Mouse (Mus musculus) heart, adult 2 months (tissue): ENCODE results near the gene Atp1a1. TPM values are rescaled to one million over a fixed set of nuclear protein-coding genes. Genes with fewer than 3 reads are reported as not detected.

Experiments
- DNase-seq, 2 experiments: peaks; one replicate each; pipeline ENCODE4 v3.0.0; 2021
- H3K27ac ChIP-seq: fragments of 200-600 bp; 2 replicates; pipeline ENCODE4 v1.8.1; 2022
- H3K27me3 ChIP-seq: fragments of 200-500 bp; 2 replicates; pipeline ENCODE4 v1.6.1; 2012; ENCODE audit warnings: mild to moderate bottlenecking, low read length, inconsistent platforms, mixed read lengths; ENCODE audit not compliant: control insufficient read depth, insufficient read depth
- H3K36me3 ChIP-seq: fragments of 200-500 bp; 2 replicates; pipeline ENCODE4 v1.6.1; 2012; ENCODE audit warnings: low read length, inconsistent platforms; ENCODE audit not compliant: control insufficient read depth, insufficient read depth
- H3K4me1 ChIP-seq: fragments of 200-500 bp; 2 replicates; pipeline ENCODE4 v1.6.1; 2011; ENCODE audit warnings: low read length; ENCODE audit not compliant: control insufficient read depth, insufficient read depth
- H3K4me3 ChIP-seq: fragments of 200-600 bp; 2 replicates; pipeline ENCODE4 v1.8.1; 2022
- H3K79me2 ChIP-seq: fragments of 200-500 bp; replicated peaks from 2 replicates; pipeline ENCODE4 v1.6.1; 2012; ENCODE audit warnings: mild to moderate bottlenecking, inconsistent platforms, low read length, moderate library complexity, mixed read lengths; ENCODE audit not compliant: control insufficient read depth, insufficient read depth
- H3K9ac ChIP-seq: fragments of 200-500 bp; 2 replicates; pipeline ENCODE4 v1.6.1; 2012; ENCODE audit warnings: low read depth, mild to moderate bottlenecking, control low read depth, inconsistent platforms, low read length, mixed read lengths
- CTCF ChIP-seq: fragments of 200-600 bp; IDR thresholded peaks from 2 replicates; pipeline ENCODE4 v1.8.1; 2022; ENCODE audit warnings: antibody characterized with exemption, mild to moderate bottlenecking, moderate library complexity
- EP300 ChIP-seq: fragments of 200-500 bp; IDR thresholded peaks from 2 replicates; pipeline ENCODE4 v1.6.1; 2011; ENCODE audit warnings: low read depth, low read length, control low read depth; ENCODE audit not compliant: insufficient read depth
- POLR2A ChIP-seq: fragments of 200-500 bp; IDR thresholded peaks from 2 replicates; pipeline ENCODE4 v1.6.1; 2011; ENCODE audit warnings: mild to moderate bottlenecking, low read depth, low read length, control low read depth; ENCODE audit not compliant: insufficient read depth
- WGBS: fragments of 180-500 bp; shearing (Covaris S2); methylation state at CpG from one replicate; pipeline ENCODE4 v1.1.7; 2018; 5-methylcytosine and 5-hydroxymethylcytosine counted together
- intact Hi-C: fragments of 180-260 bp; cut with DNase I; formaldehyde crosslinking; loops from one replicate; pipeline ENCODE4 v1.15.1; 2025
- polyA plus RNA-seq: library from polyadenylated mRNA; depleted of rRNA; stranded (reverse); fragments of >200 nt; gene quantifications from 2 replicates; pipeline ENCODE4 v1.2.3, GENCODE M21; 2012
- total RNA-seq, 2 experiments: library from RNA; stranded (reverse); gene quantifications; 2 replicates each; pipeline ENCODE4 v1.2.3; 2021

Gene Atp1a1
- total and polyA plus RNA-seq, 3 experiments: 523 to 832 (median 800) TPM

- 34% methylated on average over 5 of the region's 5 CpGs for WGBS
- H3K27me3 ChIP-seq: no peaks in the 10 kb centered on the region
- no peak overlapping the region for H3K9ac ChIP-seq
- H3K4me1 ChIP-seq: peaks cover 2% of the 10 kb centered on the region; the same call in 1 of the 2 replicates
- DNase-seq: peak; percentile 30 to 73
- H3K36me3 ChIP-seq: peaks cover 16% of the 10 kb centered on the region
- H3K27ac ChIP-seq: peak overlapping the region; percentile 61
- H3K4me3 ChIP-seq: no peak overlapping the region
- intact Hi-C loops: no loop called here
- no peaks in the 10 kb centered on the region for H3K79me2 ChIP-seq
- TF ChIP-seq POLR2A (no peak), CTCF (no peak), EP300 (0 out of 2 replicates have a peak, but pooled peaks have one; percentile 23)
These were observed 27.1 kb downstream of the Atp1a1 start for GRCm38 (mm10) chr3:101577361-101577760.

DNA sequence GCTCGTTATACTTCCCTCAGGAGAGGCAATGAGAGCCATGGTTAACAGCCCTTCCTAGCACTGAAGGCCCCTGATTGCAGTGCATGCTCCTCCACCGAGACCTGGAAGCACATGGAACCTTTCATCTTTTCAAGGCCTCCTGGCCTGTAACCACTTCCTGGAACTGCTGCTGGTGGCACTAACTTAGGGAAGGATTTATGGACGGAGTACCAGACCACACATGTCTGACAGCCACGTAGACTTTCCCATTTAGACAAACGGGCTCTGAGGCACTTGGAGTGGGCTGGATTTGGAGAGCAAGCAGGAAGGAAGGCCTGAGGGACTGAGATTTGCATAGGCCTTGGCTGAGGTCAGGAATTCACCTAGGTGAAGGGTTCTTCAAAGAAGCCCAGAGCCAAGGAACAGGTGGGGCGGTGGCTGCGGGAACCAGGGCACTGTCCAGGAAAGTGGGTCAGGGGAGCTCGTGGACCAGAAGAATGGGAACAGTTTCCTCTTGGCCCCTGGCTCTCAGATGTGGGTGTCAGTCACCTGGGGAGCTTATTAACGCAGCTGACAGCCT, 28.9 kb downstream of the Atp1a1 start:
- Histone ChIP-seq H3K4me3 (no peak overlapping the region), H3K27me3 (no peaks in the 10 kb centered on the region), H3K4me1 (peaks cover 2% of the 10 kb centered on the region; the same call in 1 of the 2 replicates), H3K9ac (no peak overlapping the region), H3K36me3 (peaks cover 9% of the 10 kb centered on the region), H3K79me2 (no peaks in the 10 kb centered on the region), H3K27ac (no peak overlapping the region; the same call in 1 of the 2 replicates)
- DNase-seq: peak in 1 of 2 experiments; percentile 16
- TF ChIP-seq CTCF (no peak), POLR2A (no peak)
- intact Hi-C loops: no loop called here
- 51% methylated on average over 9 of the region's 9 CpGs for WGBS

DNA sequence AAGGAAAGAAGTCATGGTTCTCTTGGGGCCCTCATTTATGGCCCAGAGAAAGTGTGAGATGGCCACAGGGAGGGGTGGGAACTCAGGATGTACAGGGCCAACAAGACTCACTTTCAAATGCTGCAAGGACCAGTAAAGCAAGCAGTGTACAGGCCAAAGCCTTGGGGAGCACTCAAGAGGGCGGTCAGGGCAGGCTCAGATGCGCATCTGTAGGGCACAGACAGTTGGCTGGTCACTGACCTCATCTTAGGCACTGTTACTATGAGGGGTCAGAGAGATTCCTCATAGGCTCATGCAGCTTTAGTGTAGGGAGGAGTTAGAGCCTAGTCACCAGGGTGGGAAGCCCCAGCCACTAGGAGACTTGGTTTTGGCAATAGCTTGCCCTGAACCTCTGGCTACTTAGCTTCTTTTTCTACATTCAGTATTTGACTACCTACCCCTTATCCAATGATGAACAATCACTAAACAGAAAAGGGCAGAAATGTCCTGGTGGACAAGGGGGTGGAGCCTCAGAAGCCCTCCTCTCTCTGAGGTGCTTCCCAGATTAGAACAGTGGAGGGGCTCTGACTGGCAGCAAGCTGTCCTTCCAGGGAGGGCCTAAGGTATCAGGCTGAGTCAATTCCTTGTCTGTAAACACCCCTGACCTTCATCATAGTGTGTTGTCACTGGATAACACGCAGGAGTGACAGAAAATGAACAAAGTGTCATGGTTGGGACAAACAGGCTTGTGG, 29.9 kb downstream of the Atp1a1 start:
- peaks cover 2% of the 10 kb centered on the region; the same call in 1 of the 2 replicates for H3K4me1 ChIP-seq
- no peak overlapping the region for H3K4me3 ChIP-seq
- TF ChIP-seq EP300 (no peak), CTCF (no peak), POLR2A (no peak)
- intact Hi-C loops: no loop called here
- peaks cover 9% of the 10 kb centered on the region for H3K36me3 ChIP-seq
- no peaks in the 10 kb centered on the region for H3K27me3 ChIP-seq
- WGBS: 79% methylated on average over 3 of the region's 3 CpGs
- H3K79me2 ChIP-seq: no peaks in the 10 kb centered on the region
- no peak overlapping the region for H3K27ac ChIP-seq
- peak in 1 of 2 experiments; percentile 19 for DNase-seq
- no peak overlapping the region for H3K9ac ChIP-seq

DNA sequence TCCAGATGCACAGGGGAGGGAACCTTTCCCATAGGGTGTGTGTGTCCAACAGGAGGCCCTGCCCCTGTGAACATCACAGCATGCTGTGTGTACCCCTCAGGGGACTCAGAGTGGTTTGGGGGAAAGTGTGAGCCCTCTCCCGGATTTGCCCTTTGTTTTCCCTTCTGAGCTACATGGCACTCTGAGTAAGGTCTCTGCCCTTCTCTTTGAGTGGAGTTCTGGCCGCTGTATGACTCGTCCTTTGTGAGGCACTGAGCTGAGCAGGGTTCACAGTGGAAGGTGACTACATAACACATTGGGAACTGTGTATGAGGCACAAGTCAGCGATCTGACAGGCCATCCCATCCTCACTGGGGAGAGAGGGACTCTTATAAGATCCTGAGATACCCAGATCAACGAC, 31.5 kb downstream of the Atp1a1 start:
- Histone ChIP-seq H3K27ac (peak overlapping the region; percentile 62), H3K79me2 (no peaks in the 10 kb centered on the region), H3K4me1 (peaks cover 1% of the 10 kb centered on the region; the same call in 1 of the 2 replicates), H3K36me3 (peaks cover 4% of the 10 kb centered on the region), H3K4me3 (no peak overlapping the region), H3K27me3 (no peaks in the 10 kb centered on the region), H3K9ac (no peak overlapping the region)
- intact Hi-C loops: no loop called here
- whole genome bisulfite sequencing: 62% methylated on average over 5 of the region's 5 CpGs
- TF ChIP-seq POLR2A: no peak
- no peak for TF ChIP-seq EP300
- no peak for TF ChIP-seq CTCF
- DNase-seq: no peak

- H3K79me2 ChIP-seq: no peaks in the 10 kb centered on the region
- 60% methylated on average over 7 of the region's 7 CpGs for WGBS
- H3K9ac ChIP-seq: no peak overlapping the region
- no peaks in the 10 kb centered on the region for H3K27me3 ChIP-seq
- DNase-seq: peak; percentile 41 to 42
- intact Hi-C loops: no loop called here
- no peak for TF ChIP-seq CTCF
- peak; percentile 50; the same call in 1 of the 2 replicates for TF ChIP-seq EP300
- no peak overlapping the region for H3K4me3 ChIP-seq
- no peaks in the 10 kb centered on the region for H3K36me3 ChIP-seq
- H3K27ac ChIP-seq: peak overlapping the region; percentile 62
- H3K4me1 ChIP-seq: no peaks in the 10 kb centered on the region
These were observed 32.3 kb downstream of the Atp1a1 start for GRCm38 (mm10) chr3:101572174-101572626.

DNA sequence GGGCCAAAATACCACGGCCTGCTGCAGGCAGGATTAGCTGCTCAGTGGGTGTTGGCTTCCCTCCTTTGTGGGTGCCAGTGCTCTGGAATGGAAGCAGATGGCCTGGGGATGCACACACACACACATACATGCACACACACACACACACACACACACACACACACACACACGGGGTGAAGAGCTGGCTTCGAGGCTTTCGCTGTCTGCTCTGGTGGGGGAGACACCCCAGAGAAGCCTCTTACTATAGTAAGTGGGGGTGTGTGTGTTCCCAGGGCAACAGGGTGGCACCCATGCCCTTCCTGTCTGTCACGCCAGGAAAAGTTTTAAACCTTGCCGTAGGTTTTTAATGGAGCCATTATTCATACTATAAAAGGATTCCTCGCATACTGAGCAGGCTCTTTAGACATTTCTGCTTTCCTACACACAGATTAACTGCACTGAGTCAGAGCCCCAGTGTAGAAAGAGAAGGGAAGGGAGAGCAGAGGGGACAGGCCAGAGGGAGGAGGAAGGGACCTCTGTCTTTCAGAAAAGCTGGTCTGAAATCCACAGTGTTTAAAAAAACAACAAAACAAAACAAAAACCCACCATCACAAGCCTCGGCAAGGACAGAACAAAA, 32.9 kb downstream of the Atp1a1 start:
- peak overlapping the region; percentile 62 for H3K27ac ChIP-seq
- H3K4me1 ChIP-seq: no peaks in the 10 kb centered on the region
- TF ChIP-seq POLR2A (no peak), CTCF (no peak), EP300 (no peak)
- no peak overlapping the region for H3K9ac ChIP-seq
- DNase-seq: no peak
- H3K27me3 ChIP-seq: no peaks in the 10 kb centered on the region
- 72% methylated on average over 8 of the region's 8 CpGs for WGBS
- no peaks in the 10 kb centered on the region for H3K79me2 ChIP-seq
- intact Hi-C loops: no loop called here
- H3K36me3 ChIP-seq: no peaks in the 10 kb centered on the region
- no peak overlapping the region for H3K4me3 ChIP-seq
